Mouse (Mus musculus): ENCODE results near the gene Vgf.

- no peak for TF ChIP-seq POLR2A (IDR thresholded peaks at IDR 0.05; ENCODE audit: insufficient read length, low read depth)
- no peak for TF ChIP-seq E2F4 (IDR thresholded peaks at IDR 0.05; ENCODE audit: insufficient read depth)
- no peak for TF ChIP-seq MYOD1 (IDR thresholded peaks at IDR 0.05; ENCODE audit: control insufficient read depth in 1 of 3, insufficient read length in 2 of 3, low read depth in 2 of 3)
- TF ChIP-seq CEBPB (IDR thresholded peaks at IDR 0.05; ENCODE audit: insufficient read depth, poor library complexity, severe bottlenecking), result no peak
- no peak for TF ChIP-seq MAX (IDR thresholded peaks at IDR 0.05; ENCODE audit: low read depth)
- TF ChIP-seq TCF12 (IDR thresholded peaks at IDR 0.05; ENCODE audit: insufficient read depth, poor library complexity, severe bottlenecking), result no peak
- no peak for TF ChIP-seq SRF (IDR thresholded peaks at IDR 0.05; ENCODE audit: control insufficient read depth, insufficient read length, low read depth)
- no peak for TF ChIP-seq MYOG (IDR thresholded peaks at IDR 0.05; ENCODE audit: control insufficient read depth in 1 of 3, insufficient read depth in 1 of 3, insufficient read length in 2 of 3, low read depth in 2 of 3)
- TF ChIP-seq TCF3 (IDR thresholded peaks at IDR 0.05; ENCODE audit: insufficient read length, low read depth), result no peak
- no peak for TF ChIP-seq POLR2AphosphoS2 (IDR thresholded peaks at IDR 0.05; ENCODE audit: insufficient read length, low read depth)
Measured at GRCm38 (mm10) chr5:136999449-136999848, 26.7 kb upstream of the Vgf start.

Data from myocyte (in vitro differentiated cells).